Mouse (Mus musculus) brain, embryonic 14.5 days (tissue): ENCODE results near the gene Dedd.

Experiments
- CTCF ChIP-seq: fragments of 200-500 bp; IDR thresholded peaks from 2 replicates; pipeline ENCODE4 v1.5.1; 2012; ENCODE audit warnings: inconsistent platforms, mild to moderate bottlenecking, moderate library complexity, borderline replicate concordance; ENCODE audit not compliant: insufficient read depth, insufficient read length; ENCODE audit errors: extremely low read depth
- POLR2A ChIP-seq: fragments of 200-500 bp; IDR thresholded peaks from 2 replicates; pipeline ENCODE4 v1.6.1; 2012; ENCODE audit warnings: mild to moderate bottlenecking, inconsistent platforms, borderline replicate concordance; ENCODE audit not compliant: poor library complexity, insufficient read depth, insufficient read length, severe bottlenecking; ENCODE audit errors: extremely low read depth

- TF ChIP-seq CTCF (no peak), POLR2A (no peak)
Observed at GRCm38 (mm10) chr1:171279721-171280120, 49.2 kb upstream of the Dedd start.
